ENCODE assay signal across 8 mouse cellular contexts in genomic region chr14:34363490-34364253, GRCm38 (mm10). TPM values are rescaled to one million over a fixed set of nuclear protein-coding genes. Genes with fewer than 3 reads are reported as not detected.
DNase-seq lines count a peak whose midpoint lies in the region; ATAC-seq and TF ChIP-seq lines count a peak whose summit lies in the region.

No protein-coding gene starts in this region.

- H3K4me3 ChIP-seq in layer of hippocampus, adult 2 months = peak overlapping the region; percentile 51
- H3K4me3 ChIP-seq in cortical plate, adult 2 months (ENCODE audit: insufficient read depth, low read length) = peak overlapping the region; percentile 43

- intact Hi-C loops in left cerebral cortex, postnatal 4 days (cut with DNase I) = loop anchor here (10.0 kb wide), 2 partner anchors 89 to 279 kb away; partner anchors contain the start of gene Anxa8

- DNase-seq in layer of hippocampus, adult 2 months (ENCODE audit: low spot score in 2 of 2) = peak; percentile 21 to 31
- no peak for DNase-seq in layer of hippocampus, adult 9-10 months (ENCODE audit: low spot score)
- peak; percentile 80 for DNase-seq in gastrocnemius, postnatal 25 days
- peak; percentile 54 for DNase-seq in left cerebral cortex, postnatal 4 days
- DNase-seq in mesoderm, embryonic 11.5 days (ENCODE audit: low read depth, low spot score) = peak; percentile 66
- peak; percentile 63 for DNase-seq in right cerebral cortex, postnatal 4 days

- ATAC-seq in inflammation-experienced regulatory T-cells, adult 6 months = peak; percentile 71

- H3K4me1 ChIP-seq in cortical plate, adult 2 months (ENCODE audit: control insufficient read depth, insufficient read depth, low read length) = peaks cover 3% of the 10 kb centered on the region; the same call in 1 of the 2 replicates

- TF ChIP-seq CTCF in layer of hippocampus, adult 2 months (conservative IDR thresholded peaks at IDR 0.05) = peak; percentile 64
- TF ChIP-seq CTCF in cortical plate, adult 2 months (IDR thresholded peaks at IDR 0.05; ENCODE audit: extremely low read depth, insufficient read depth, low read length) = no peak

- TF ChIP-seq POLR2A in cortical plate, adult 2 months (IDR thresholded peaks at IDR 0.05; ENCODE audit: extremely low read depth, insufficient read depth, low read length) = 0 out of 2 replicates have a peak, but pooled peaks have one; percentile 27

- peak overlapping the region; percentile 79 for H3K27ac ChIP-seq in layer of hippocampus, adult 2 months
- H3K27ac ChIP-seq in cortical plate, adult 2 months (ENCODE audit: insufficient read depth, low read length) = peak overlapping the region; percentile 51; the same call in 1 of the 2 replicates

RNA-seq across cellular contexts. Expression of gene Fam25c, which starts 8.4 kb away (rescaled TPM):
- total RNA-seq in layer of hippocampus, adult 2 months (2021) = not detected
- polyA plus RNA-seq in cortical plate, adult 2 months (2012; rRNA removed) = not detected in 2 replicates
- total RNA-seq in gastrocnemius, postnatal 25 days (2021) = 1 to 10 TPM in 1 of 2 experiments, under 1 TPM in 1; 0.82 to 1.3 TPM
- not detected for polyA plus RNA-seq in inflammation-experienced regulatory T-cells, adult 6 months (2017; shearing (Covaris generic))
- 1 to 10 TPM in 1 of 2 experiments, not detected in 1; 1.0 TPM for total RNA-seq in left cerebral cortex, postnatal 4 days (2021)

RNA-seq across cellular contexts. Expression of gene Sncg, which starts 10.9 kb away (rescaled TPM):
- 1 to 10 TPM; 4.8 to 6.7 TPM for total RNA-seq in layer of hippocampus, adult 2 months (2021)
- polyA plus RNA-seq in cortical plate, adult 2 months (2012; rRNA removed) = 6.1 and 9.1 TPM in 2 replicates
- total RNA-seq in gastrocnemius, postnatal 25 days (2021) = 10 to 100 TPM in 1 of 2 experiments, 1 to 10 TPM in 1; 3.3 to 34.6 TPM
- not detected for polyA plus RNA-seq in inflammation-experienced regulatory T-cells, adult 6 months (2017; shearing (Covaris generic))
- total RNA-seq in left cerebral cortex, postnatal 4 days (2021) = 1 to 10 TPM in 1 of 2 experiments, not detected in 1; 1.6 TPM

RNA-seq across cellular contexts. Expression of gene Mmrn2, which starts 11.6 kb away (rescaled TPM):
- total RNA-seq in layer of hippocampus, adult 2 months (2021) = 1 to 10 TPM; 3.9 to 4.0 TPM
- polyA plus RNA-seq in cortical plate, adult 2 months (2012; rRNA removed) = 3.2 and 3.4 TPM in 2 replicates
- total RNA-seq in gastrocnemius, postnatal 25 days (2021) = 10 to 100 TPM in 1 of 2 experiments, 1 to 10 TPM in 1; 7.4 to 12.7 TPM
- under 1 TPM in 1 of 3 experiments, not detected in 2; 0.11 TPM for polyA plus RNA-seq in inflammation-experienced regulatory T-cells, adult 6 months (2017; shearing (Covaris generic))
- 1 to 10 TPM; 3.6 to 4.0 TPM for total RNA-seq in left cerebral cortex, postnatal 4 days (2021)

RNA-seq across cellular contexts. Expression of gene Glud1, which starts 53.1 kb away (rescaled TPM):
- total RNA-seq in layer of hippocampus, adult 2 months (2021) = 100 to 1,000 TPM; 316 to 317 TPM
- polyA plus RNA-seq in cortical plate, adult 2 months (2012; rRNA removed) = 174 and 177 TPM in 2 replicates
- total RNA-seq in gastrocnemius, postnatal 25 days (2021) = 100 to 1,000 TPM; 124 to 137 TPM
- polyA plus RNA-seq in inflammation-experienced regulatory T-cells, adult 6 months (2017; shearing (Covaris generic)) = 10 to 100 TPM; 31.7 to 40.9 (median 36.1) TPM
- 100 to 1,000 TPM; 299 TPM for total RNA-seq in left cerebral cortex, postnatal 4 days (2021)

RNA-seq across cellular contexts. Expression of gene Shld2, which starts 53.4 kb away (rescaled TPM):
- 10 to 100 TPM; 13.0 to 15.5 TPM for total RNA-seq in layer of hippocampus, adult 2 months (2021)
- 4.1 and 4.6 TPM in 2 replicates for polyA plus RNA-seq in cortical plate, adult 2 months (2012; rRNA removed)
- total RNA-seq in gastrocnemius, postnatal 25 days (2021) = 1 to 10 TPM; 8.6 to 9.0 TPM
- polyA plus RNA-seq in inflammation-experienced regulatory T-cells, adult 6 months (2017; shearing (Covaris generic)) = 10 to 100 TPM in 1 of 3 experiments, 1 to 10 TPM in 2; 6.5 to 11.2 (median 9.5) TPM
- total RNA-seq in left cerebral cortex, postnatal 4 days (2021) = 10 to 100 TPM in 1 of 2 experiments, 1 to 10 TPM in 1; 9.4 to 11.0 TPM
